Mouse (Mus musculus): ENCODE results near the gene Zbtb41. TPM values are rescaled to one million over a fixed set of nuclear protein-coding genes. Genes with fewer than 3 reads are reported as not detected.
"Not testable (repeated sequence)": the region's sequence is repeated elsewhere in the genome, so short reads cannot be mapped to it uniquely, and the experiment has no call there.

Zbtb41 gene
- polyA plus RNA-seq, 1 experiment from 2014 or later, result 10.4 TPM

- no peak overlapping the region for H3K27ac ChIP-seq (ENCODE audit: low read length)
- no peak overlapping the region for H3K9ac ChIP-seq (ENCODE audit: low read length)
- no peak for ATAC-seq (ENCODE audit: insufficient read depth, low FRiP score)
- H3K4me1 ChIP-seq (ENCODE audit: control insufficient read depth, insufficient read depth, low read length), result no peaks in the 10 kb centered on the region
- H3K4me2 ChIP-seq (ENCODE audit: low read depth, low read length), result no peak overlapping the region
- H3K9me3 ChIP-seq (replicated peaks; ENCODE audit: control insufficient read depth, low read length), result peaks cover 5% of the 10 kb centered on the region; the same call in 1 of the 2 replicates
- WGBS, result 57% methylated on average over 5 of the region's 5 CpGs
- H3K27me3 ChIP-seq (ENCODE audit: control insufficient read depth, insufficient read depth, low read length), result no peaks in the 10 kb centered on the region
- no peaks in the 10 kb centered on the region for H3K36me3 ChIP-seq (ENCODE audit: control insufficient read depth, insufficient read depth, low read length)
- no peak overlapping the region for H3K4me3 ChIP-seq (replicated peaks; ENCODE audit: low read length)
Measured at GRCm38 (mm10) chr1:139407701-139408100, 14.4 kb upstream of the Zbtb41 start.

DNA sequence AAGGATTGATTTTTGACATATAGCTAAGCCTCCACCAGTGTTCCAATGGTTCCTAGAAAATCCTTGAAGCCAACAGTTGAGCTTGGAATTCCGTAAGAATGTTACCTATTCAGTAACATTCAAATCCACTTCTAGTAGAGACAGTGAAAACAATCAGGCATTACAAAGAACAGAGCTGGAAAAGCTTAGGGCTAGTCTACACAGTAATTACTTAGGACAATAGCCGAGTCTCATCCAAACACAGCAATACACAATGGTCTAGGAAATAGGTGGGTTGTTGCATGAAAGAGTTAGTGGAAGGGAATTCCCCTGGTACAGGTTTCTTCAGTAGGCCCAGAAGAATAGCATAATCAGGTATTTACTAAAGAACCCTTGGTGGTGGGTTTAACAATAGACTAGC is 9.7 kb upstream of the Zbtb41 start:
- not testable (repeated sequence) for H3K36me3 ChIP-seq (ENCODE audit: control insufficient read depth, insufficient read depth, low read length); H3K4me3 ChIP-seq (replicated peaks; ENCODE audit: low read length); H3K4me2 ChIP-seq (ENCODE audit: low read depth, low read length); H3K9ac ChIP-seq (ENCODE audit: low read length); H3K9me3 ChIP-seq (replicated peaks; ENCODE audit: control insufficient read depth, low read length); H3K27ac ChIP-seq (ENCODE audit: low read length); H3K27me3 ChIP-seq (ENCODE audit: control insufficient read depth, insufficient read depth, low read length); ATAC-seq (ENCODE audit: insufficient read depth, low FRiP score); H3K4me1 ChIP-seq (ENCODE audit: control insufficient read depth, insufficient read depth, low read length)
- WGBS, result 90% methylated on average over 2 of the region's 2 CpGs

DNA sequence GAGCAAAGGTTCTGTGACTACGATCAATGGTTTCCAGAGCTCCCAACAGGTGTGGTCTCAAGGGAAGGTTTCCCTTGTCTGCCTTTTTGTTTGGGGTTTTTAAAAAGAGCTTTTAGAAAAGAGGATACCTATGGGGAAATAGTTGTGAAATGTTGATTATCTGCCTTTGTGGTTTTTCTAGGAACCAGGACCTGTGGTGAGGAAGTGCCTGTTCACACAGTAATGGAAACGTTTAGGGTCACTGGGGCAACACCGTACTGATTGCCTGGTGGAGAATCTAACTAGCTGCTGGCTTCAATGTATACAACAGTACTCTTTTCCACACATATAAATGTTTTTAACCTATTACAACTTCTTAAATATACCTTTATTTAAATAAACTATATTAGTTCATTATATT is 8.6 kb upstream of the Zbtb41 start:
- Histone ChIP-seq H3K4me2 (ENCODE audit: low read depth, low read length) (no peak overlapping the region), H3K4me3 (replicated peaks; ENCODE audit: low read length) (no peak overlapping the region), H3K9ac (ENCODE audit: low read length) (no peak overlapping the region), H3K4me1 (ENCODE audit: control insufficient read depth, insufficient read depth, low read length) (no peaks in the 10 kb centered on the region), H3K27ac (ENCODE audit: low read length) (no peak overlapping the region), H3K36me3 (ENCODE audit: control insufficient read depth, insufficient read depth, low read length) (no peaks in the 10 kb centered on the region), H3K27me3 (ENCODE audit: control insufficient read depth, insufficient read depth, low read length) (no peaks in the 10 kb centered on the region), H3K9me3 (replicated peaks; ENCODE audit: control insufficient read depth, low read length) (peaks cover 5% of the 10 kb centered on the region; the same call in 1 of the 2 replicates)
- WGBS, result 72% methylated on average over 3 of the region's 3 CpGs
- ATAC-seq (ENCODE audit: insufficient read depth, low FRiP score), result no peak

DNA sequence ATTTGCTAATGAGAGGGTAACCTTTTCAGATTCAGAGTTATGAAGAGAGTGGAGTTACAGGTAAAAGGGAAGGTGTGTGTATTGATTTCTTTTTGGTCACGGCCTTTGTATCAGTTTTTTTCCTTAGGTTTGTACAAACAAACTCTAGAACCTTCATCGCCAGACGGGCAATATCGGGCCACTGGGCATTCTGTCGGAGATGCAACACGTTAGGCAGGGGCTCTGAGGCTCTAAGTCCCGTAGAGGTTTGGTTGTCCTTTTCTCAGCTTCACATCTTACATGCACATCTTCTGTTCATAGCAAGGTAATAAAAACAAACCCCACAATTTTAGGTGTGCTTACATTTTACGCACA is 590 bp upstream of the Zbtb41 start:
- Histone ChIP-seq H3K27ac (ENCODE audit: low read length) (0 out of 2 replicates have a peak overlapping the region, but pooled peaks have one; percentile 88), H3K36me3 (ENCODE audit: control insufficient read depth, insufficient read depth, low read length) (no peaks in the 10 kb centered on the region), H3K9me3 (replicated peaks; ENCODE audit: control insufficient read depth, low read length) (no peaks in the 10 kb centered on the region), H3K4me1 (ENCODE audit: control insufficient read depth, insufficient read depth, low read length) (peaks cover 18% of the 10 kb centered on the region), H3K4me2 (ENCODE audit: low read depth, low read length) (peak overlapping the region; percentile 81), H3K27me3 (ENCODE audit: control insufficient read depth, insufficient read depth, low read length) (no peaks in the 10 kb centered on the region), H3K4me3 (replicated peaks; ENCODE audit: low read length) (peak overlapping the region; percentile 86), H3K9ac (ENCODE audit: low read length) (peak overlapping the region; percentile 95)
- no peak for ATAC-seq (ENCODE audit: insufficient read depth, low FRiP score)
- WGBS, result 4% methylated on average over 8 of the region's 8 CpGs

DNA sequence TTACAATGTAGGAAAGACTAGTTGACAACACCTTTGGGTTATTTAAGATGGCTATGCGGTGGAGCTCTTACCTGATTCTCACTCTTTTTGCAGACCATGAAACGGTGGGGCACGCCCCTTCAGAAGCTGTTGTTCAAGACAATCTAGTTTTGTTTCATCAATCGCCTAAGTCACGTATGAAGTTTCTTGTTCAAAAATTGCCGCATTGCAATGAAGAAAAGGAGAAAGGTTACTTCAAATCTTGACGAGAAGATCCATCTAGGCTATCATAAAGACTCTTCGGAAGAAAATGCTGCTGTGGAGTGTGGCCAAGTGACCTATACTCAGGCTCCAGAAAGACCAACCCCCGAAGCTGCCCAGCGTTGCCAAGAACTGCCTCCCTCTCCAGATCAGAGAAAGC is 853 bp downstream of the Zbtb41 start:
- Histone ChIP-seq H3K9ac (ENCODE audit: low read length) (peak overlapping the region; percentile 95), H3K4me1 (ENCODE audit: control insufficient read depth, insufficient read depth, low read length) (peaks cover 18% of the 10 kb centered on the region), H3K4me3 (replicated peaks; ENCODE audit: low read length) (peak overlapping the region; percentile 86), H3K4me2 (ENCODE audit: low read depth, low read length) (peak overlapping the region; percentile 81), H3K27me3 (ENCODE audit: control insufficient read depth, insufficient read depth, low read length) (no peaks in the 10 kb centered on the region), H3K27ac (ENCODE audit: low read length) (peak overlapping the region; percentile 88; the same call in 1 of the 2 replicates), H3K9me3 (replicated peaks; ENCODE audit: control insufficient read depth, low read length) (no peaks in the 10 kb centered on the region), H3K36me3 (ENCODE audit: control insufficient read depth, insufficient read depth, low read length) (no peaks in the 10 kb centered on the region)
- no peak for ATAC-seq (ENCODE audit: insufficient read depth, low FRiP score)
- 14% methylated on average over 10 of the region's 10 CpGs for WGBS

- Histone ChIP-seq H3K9me3 (replicated peaks; ENCODE audit: control insufficient read depth, low read length) (no peaks in the 10 kb centered on the region), H3K27ac (ENCODE audit: low read length) (no peak overlapping the region), H3K36me3 (ENCODE audit: control insufficient read depth, insufficient read depth, low read length) (no peaks in the 10 kb centered on the region), H3K4me1 (ENCODE audit: control insufficient read depth, insufficient read depth, low read length) (peaks cover 18% of the 10 kb centered on the region), H3K9ac (ENCODE audit: low read length) (peak overlapping the region; percentile 7; the same call in 1 of the 2 replicates), H3K4me3 (replicated peaks; ENCODE audit: low read length) (peak overlapping the region; percentile 86), H3K27me3 (ENCODE audit: control insufficient read depth, insufficient read depth, low read length) (no peaks in the 10 kb centered on the region), H3K4me2 (ENCODE audit: low read depth, low read length) (peak overlapping the region; percentile 81)
- no peak for ATAC-seq (ENCODE audit: insufficient read depth, low FRiP score)
- WGBS, result 53% methylated on average over 10 of the region's 10 CpGs
Measured at GRCm38 (mm10) chr1:139423931-139424330, 1.8 kb downstream of the Zbtb41 start.

- Histone ChIP-seq H3K9ac (ENCODE audit: low read length) (peak overlapping the region; percentile 34), H3K27me3 (ENCODE audit: control insufficient read depth, insufficient read depth, low read length) (no peaks in the 10 kb centered on the region), H3K27ac (ENCODE audit: low read length) (no peak overlapping the region), H3K36me3 (ENCODE audit: control insufficient read depth, insufficient read depth, low read length) (peaks cover 3% of the 10 kb centered on the region; the same call in 1 of the 2 replicates), H3K4me2 (ENCODE audit: low read depth, low read length) (peak overlapping the region; percentile 51), H3K9me3 (replicated peaks; ENCODE audit: control insufficient read depth, low read length) (no peaks in the 10 kb centered on the region), H3K4me3 (replicated peaks; ENCODE audit: low read length) (peak overlapping the region; percentile 31), H3K4me1 (ENCODE audit: control insufficient read depth, insufficient read depth, low read length) (peaks cover 18% of the 10 kb centered on the region)
- 38% methylated on average over 3 of the region's 3 CpGs for WGBS
- ATAC-seq (ENCODE audit: insufficient read depth, low FRiP score), result no peak
Measured at GRCm38 (mm10) chr1:139425006-139425405, 2.9 kb downstream of the Zbtb41 start.

GRCm38 (mm10) chr1:139438373-139438772 is 16.3 kb downstream of the Zbtb41 start:
- H3K4me1 ChIP-seq (ENCODE audit: control insufficient read depth, insufficient read depth, low read length), result no peaks in the 10 kb centered on the region
- H3K27ac ChIP-seq (ENCODE audit: low read length), result no peak overlapping the region
- H3K27me3 ChIP-seq (ENCODE audit: control insufficient read depth, insufficient read depth, low read length), result no peaks in the 10 kb centered on the region
- no peak overlapping the region for H3K4me2 ChIP-seq (ENCODE audit: low read depth, low read length)
- peaks cover 16% of the 10 kb centered on the region; the same call in 1 of the 2 replicates for H3K36me3 ChIP-seq (ENCODE audit: control insufficient read depth, insufficient read depth, low read length)
- no peak for ATAC-seq (ENCODE audit: insufficient read depth, low FRiP score)
- no peak overlapping the region for H3K4me3 ChIP-seq (replicated peaks; ENCODE audit: low read length)
- H3K9ac ChIP-seq (ENCODE audit: low read length), result no peak overlapping the region
- no peaks in the 10 kb centered on the region for H3K9me3 ChIP-seq (replicated peaks; ENCODE audit: control insufficient read depth, low read length)

DNA sequence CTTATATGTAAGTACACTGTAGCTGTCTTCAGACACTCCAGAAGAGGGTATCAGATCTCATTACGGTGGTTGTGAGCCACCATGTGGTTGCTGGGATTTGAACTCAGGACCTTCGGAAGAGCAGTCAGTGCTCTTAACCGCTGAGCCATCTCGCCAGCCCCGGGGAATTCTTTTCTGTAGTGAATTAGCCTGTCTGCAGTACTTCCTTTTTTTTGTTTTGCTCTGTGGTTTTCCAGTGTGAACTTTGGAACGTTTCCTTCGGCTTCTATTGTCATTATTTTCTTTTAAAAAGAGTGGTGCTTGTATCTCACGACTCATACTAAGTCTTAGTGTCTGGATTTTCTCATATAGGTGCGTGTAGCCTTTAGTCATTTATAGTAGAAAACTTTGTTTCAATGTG is 21.0 kb downstream of the Zbtb41 start:
- H3K4me1 ChIP-seq (ENCODE audit: control insufficient read depth, insufficient read depth, low read length); H3K27me3 ChIP-seq (ENCODE audit: control insufficient read depth, insufficient read depth, low read length); H3K36me3 ChIP-seq (ENCODE audit: control insufficient read depth, insufficient read depth, low read length); H3K4me3 ChIP-seq (replicated peaks; ENCODE audit: low read length); H3K9ac ChIP-seq (ENCODE audit: low read length); H3K4me2 ChIP-seq (ENCODE audit: low read depth, low read length); H3K9me3 ChIP-seq (replicated peaks; ENCODE audit: control insufficient read depth, low read length); ATAC-seq (ENCODE audit: insufficient read depth, low FRiP score); H3K27ac ChIP-seq (ENCODE audit: low read length): not testable (repeated sequence)
- 87% methylated on average over 9 of the region's 9 CpGs for WGBS
